Mouse (Mus musculus) right cerebral cortex, postnatal 4 days (tissue): ENCODE measurements around the gene Nptx2.

Experiments
- DNase-seq: peaks from one replicate; pipeline ENCODE4 v3.0.0-alpha.2; 2022

The Nptx2 gene

DNA sequence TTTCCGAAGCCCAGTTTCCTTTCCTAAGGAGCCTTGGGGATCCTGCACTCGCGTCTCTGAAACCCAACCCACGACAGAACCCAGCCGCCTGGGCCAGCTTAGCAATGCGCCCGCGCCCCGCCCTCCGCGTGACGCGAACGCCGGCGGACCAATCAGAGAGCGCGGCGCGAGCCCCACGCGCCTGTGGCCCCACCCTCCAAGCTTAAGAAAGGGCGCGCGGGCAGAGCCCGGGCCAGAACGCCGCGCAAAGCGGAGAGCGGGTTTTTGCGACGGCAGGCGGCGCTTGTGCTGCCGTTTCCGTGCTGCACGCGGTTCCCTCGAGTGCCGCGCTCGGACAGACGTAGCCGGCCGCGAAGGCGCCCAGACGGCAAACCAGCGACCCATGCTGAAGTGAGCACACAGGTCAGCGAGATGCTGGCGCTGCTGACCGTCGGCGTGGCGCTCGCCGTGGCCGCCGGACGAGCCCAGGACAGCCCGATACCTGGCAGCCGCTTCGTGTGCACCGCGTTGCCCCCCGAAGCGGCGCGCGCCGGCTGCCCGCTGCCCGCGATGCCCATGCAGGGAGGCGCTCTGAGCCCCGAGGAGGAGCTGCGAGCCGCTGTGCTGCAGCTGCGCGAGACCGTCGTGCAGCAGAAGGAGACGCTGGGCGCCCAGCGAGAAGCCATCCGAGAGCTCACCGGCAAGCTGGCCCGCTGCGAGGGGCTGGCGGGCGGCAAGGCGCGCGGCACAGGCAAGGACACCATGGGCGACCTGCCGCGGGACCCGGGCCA, at the start of gene Nptx2:
Gene Nptx2 (plus strand): TSS at position 250 of the 770 bp plus-strand sequence.
- peak; percentile 85 for DNase-seq

DNA sequence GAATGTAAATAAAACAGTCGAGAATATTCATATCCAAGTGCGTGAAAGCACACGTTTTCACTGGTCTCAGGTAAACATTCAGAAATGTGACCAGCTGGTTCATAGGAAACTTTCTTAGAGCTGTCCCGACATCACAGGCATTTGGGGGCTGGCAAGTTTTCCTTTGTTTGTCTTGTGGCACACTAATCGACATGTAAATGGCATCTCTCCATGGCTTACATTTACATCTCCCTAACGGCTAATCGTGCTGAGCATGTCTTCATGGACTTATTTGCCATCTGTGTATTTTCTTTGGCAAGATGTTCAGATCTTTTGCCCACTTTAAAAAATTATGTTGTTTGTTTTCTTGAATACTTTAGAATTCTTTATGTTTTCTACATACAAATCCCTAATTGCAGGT, 49.2 kb upstream of the Nptx2 start:
- no peak for DNase-seq

- DNase-seq = no peak
Measured at GRCm38 (mm10) chr5:144504239-144504638, 41.5 kb upstream of the Nptx2 start.

- DNase-seq = no peak
Measured at GRCm38 (mm10) chr5:144505731-144506130, 40.0 kb upstream of the Nptx2 start.

- DNase-seq = no peak
Measured at GRCm38 (mm10) chr5:144506156-144506555, 39.5 kb upstream of the Nptx2 start.

GRCm38 (mm10) chr5:144506689-144507552, 38.8 kb upstream of the Nptx2 start:
- no peak for DNase-seq

DNA sequence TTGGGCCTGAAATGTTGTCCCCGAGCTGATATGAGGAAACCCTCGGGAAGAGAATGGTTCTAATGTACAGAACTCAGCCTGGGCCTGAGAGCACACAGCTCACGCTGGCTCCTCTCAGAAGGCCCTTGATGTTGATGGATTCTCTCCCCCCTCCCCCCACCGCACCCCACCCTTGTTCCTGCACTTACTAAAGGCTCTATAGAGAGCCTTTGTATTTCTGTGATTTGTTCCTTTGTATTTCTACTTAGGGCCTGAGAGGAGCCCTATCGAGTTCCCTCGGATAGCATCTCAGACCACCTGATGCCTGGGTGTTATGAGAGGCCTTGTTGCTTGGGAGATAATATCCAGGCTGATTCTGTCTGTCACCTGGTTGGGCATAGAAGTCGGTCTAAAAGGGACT, 36.3 kb upstream of the Nptx2 start:
- DNase-seq = no peak

DNA sequence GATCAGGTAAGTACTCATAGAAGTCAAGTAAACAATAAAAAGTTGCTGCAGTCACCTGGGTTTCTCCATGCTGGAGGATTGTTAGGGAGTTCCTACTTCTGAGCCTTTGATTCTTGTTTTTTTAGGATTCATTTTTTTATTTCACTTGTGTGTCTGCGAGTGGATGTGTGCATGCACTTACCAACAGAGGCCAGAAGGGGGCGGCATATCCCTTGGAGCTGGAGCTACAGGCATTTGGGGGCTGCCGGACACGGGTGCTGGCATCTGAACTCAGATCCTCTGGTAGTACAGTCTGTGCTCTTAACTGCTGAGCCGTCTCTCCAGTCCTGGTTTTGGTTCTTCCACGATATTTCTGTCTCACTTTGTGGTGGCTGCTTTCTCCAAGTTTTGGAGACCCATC, 31.0 kb upstream of the Nptx2 start:
- DNase-seq = peak; percentile 31

DNA sequence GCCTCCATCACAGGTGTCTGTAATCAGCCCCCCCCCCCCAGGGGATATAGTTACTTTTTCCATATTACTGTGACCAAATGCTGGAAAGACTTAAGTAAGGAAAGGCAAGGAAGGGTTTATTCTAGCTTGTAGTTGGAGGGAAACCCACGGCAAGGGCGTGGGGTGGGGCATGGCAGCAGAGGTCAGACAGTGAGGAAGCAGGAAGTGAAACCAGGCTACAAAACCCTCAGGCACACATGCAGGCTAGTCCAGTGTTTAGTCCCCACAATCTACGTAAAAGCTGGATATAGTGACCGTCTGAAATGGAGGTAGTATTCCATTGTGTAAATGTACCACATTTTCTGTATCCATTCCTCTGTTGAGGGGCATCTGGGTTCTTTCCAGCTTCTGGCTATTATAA, 30.5 kb upstream of the Nptx2 start:
- DNase-seq = no peak

- no peak for DNase-seq
Measured at GRCm38 (mm10) chr5:144520096-144520495, 25.6 kb upstream of the Nptx2 start.

DNA sequence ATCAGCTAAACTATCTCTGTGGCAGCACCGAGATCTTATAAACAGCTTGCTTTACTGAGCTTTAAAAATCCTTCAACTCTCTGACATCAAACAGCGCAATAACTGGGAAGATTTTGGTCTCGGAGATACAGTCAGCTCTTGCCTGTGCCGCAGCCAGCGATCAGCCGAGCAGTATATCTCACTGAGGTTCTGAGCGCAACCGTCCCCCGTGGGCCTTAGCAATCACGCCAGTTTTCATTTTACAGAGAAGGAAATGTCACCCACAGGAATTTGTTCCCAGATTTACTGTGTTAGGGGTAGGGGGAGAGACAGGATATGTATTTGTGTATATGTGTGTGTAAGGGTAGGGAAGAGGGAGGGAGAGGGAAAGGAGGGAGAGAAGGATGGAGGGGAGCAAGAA, 20.9 kb upstream of the Nptx2 start:
- DNase-seq = no peak

GRCm38 (mm10) chr5:144529123-144529522, 16.6 kb upstream of the Nptx2 start:
- DNase-seq = no peak

GRCm38 (mm10) chr5:144542711-144543308, 2.9 kb upstream of the Nptx2 start:
- DNase-seq = no peak

- no peak for DNase-seq
Measured at GRCm38 (mm10) chr5:144546423-144546995, 807 bp downstream of the Nptx2 start.

- DNase-seq = no peak
Measured at GRCm38 (mm10) chr5:144547333-144547878, 1.7 kb downstream of the Nptx2 start.

DNA sequence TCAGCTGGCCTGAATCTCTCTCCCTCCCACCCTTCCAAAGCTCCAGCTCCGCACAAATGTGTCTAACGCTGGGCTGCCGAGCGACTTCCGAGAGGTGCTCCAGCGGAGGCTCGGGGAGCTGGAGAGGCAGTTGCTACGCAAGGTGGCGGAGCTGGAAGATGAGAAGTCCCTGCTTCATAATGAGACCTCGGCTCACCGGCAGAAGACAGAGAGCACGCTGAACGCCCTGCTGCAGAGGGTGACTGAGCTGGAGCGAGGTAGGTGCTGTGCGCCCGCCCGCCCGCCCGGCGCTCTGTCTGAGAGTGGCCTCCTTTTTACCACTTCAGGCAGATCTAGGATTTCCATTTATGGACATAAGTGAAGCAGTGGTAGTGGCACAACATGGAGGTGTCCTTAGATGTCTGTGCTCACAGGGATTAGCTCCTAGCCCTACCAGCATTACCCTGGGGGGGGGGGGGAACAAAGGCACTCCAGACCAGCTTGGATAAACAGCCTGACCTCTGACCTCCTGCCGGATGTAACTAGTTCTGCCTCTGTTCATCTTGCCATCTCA, 2.5 kb downstream of the Nptx2 start:
- DNase-seq = peak; percentile 27

GRCm38 (mm10) chr5:144550003-144550402, 4.3 kb downstream of the Nptx2 start:
- DNase-seq = no peak

- no peak for DNase-seq
Measured at GRCm38 (mm10) chr5:144550622-144551137, 5.0 kb downstream of the Nptx2 start.

GRCm38 (mm10) chr5:144556710-144557109, 11.0 kb downstream of the Nptx2 start:
- no peak for DNase-seq

DNA sequence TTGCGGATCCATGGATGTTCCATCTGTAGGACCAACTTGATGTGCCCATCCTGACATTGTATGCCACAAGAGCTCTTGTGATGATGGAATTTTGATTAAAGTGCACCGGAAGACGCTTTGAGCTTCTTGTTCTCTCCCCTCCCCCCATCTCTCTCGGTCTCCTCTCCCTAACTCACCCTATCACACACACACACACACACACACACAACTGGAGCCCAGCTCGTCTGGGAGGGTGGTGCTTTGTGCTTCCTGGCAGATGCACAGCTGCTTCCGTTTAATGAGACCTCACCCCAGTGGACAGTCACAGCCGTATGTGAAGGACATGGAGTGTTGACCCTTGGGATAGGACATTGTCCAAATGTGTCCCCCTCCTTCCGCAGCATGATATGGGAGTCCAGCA, 11.7 kb downstream of the Nptx2 start:
- no peak for DNase-seq

DNA sequence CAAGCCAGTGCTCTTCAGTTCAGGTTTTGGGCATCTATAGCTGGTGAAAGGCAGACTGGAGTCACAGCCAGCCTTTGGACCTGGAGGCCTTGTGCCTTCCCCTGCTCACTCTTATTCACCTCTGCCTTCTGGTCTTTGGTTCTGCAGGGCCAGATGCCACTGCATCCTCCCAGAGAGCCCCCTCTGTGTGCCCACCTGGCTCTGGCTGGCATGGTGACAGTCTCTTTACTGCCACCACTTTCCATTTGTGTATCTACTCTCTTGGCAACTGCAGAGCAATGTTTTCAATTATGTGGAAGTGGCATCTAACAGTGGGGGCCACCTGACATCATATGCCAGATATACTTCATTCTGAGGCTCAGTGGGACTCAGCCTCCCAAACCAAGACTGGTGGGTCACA, 12.8 kb downstream of the Nptx2 start:
- DNase-seq = no peak

GRCm38 (mm10) chr5:144565739-144566138, 20.0 kb downstream of the Nptx2 start:
- DNase-seq = no peak
